Mouse (Mus musculus) small intestine, adult 2 months (tissue): ENCODE results near the gene Gm10563. TPM values are rescaled to one million over a fixed set of nuclear protein-coding genes. Genes with fewer than 3 reads are reported as not detected.

Experiments
- H3K27ac ChIP-seq: fragments of 200-500 bp; 2 replicates; pipeline ENCODE4 v1.5.1; 2012; ENCODE audit warnings: low read depth, low read length, control low read depth, inconsistent platforms; ENCODE audit not compliant: insufficient read depth
- H3K27me3 ChIP-seq: fragments of 200-500 bp; 2 replicates; pipeline ENCODE4 v1.6.1; 2012; ENCODE audit warnings: mild to moderate bottlenecking, moderate library complexity, low read length, inconsistent platforms; ENCODE audit not compliant: control insufficient read depth, insufficient read depth
- H3K36me3 ChIP-seq: fragments of 200-500 bp; 2 replicates; pipeline ENCODE4 v1.6.1; 2012; ENCODE audit warnings: mild to moderate bottlenecking, low read length, control low read depth, inconsistent platforms; ENCODE audit not compliant: control insufficient read depth, insufficient read depth
- H3K4me1 ChIP-seq: fragments of 200-500 bp; 2 replicates; pipeline ENCODE4 v1.6.1; 2012; ENCODE audit warnings: low read length, inconsistent platforms, mixed read lengths; ENCODE audit not compliant: control insufficient read depth, insufficient read depth, insufficient read length
- H3K4me3 ChIP-seq: fragments of 200-500 bp; 2 replicates; pipeline ENCODE4 v1.5.1; 2012; ENCODE audit warnings: low read depth, mild to moderate bottlenecking, control low read depth, inconsistent platforms, low read length, moderate library complexity
- CTCF ChIP-seq: fragments of 200-500 bp; IDR thresholded peaks from 2 replicates; pipeline ENCODE4 v1.5.1; 2012; ENCODE audit warnings: low read depth, mild to moderate bottlenecking, control low read depth, inconsistent platforms, low read length, moderate library complexity, mixed read lengths; ENCODE audit not compliant: insufficient replicate concordance, insufficient read length; ENCODE audit errors: extremely low read depth
- POLR2A ChIP-seq: fragments of 200-500 bp; IDR thresholded peaks from 2 replicates; pipeline ENCODE4 v1.6.1; 2012; ENCODE audit warnings: low read depth, mild to moderate bottlenecking, control low read depth, inconsistent platforms, low read length, moderate library complexity
- WGBS: fragments of 180-500 bp; shearing (Covaris S2); methylation state at CpG from one replicate; pipeline ENCODE4 v1.1.7; 2018; 5-methylcytosine and 5-hydroxymethylcytosine counted together
- polyA plus RNA-seq: library from polyadenylated mRNA; depleted of rRNA; stranded (reverse); fragments of >200 nt; gene quantifications from 2 replicates; pipeline ENCODE4 v1.2.3, GENCODE M21; 2012

Gene Gm10563
- polyA plus RNA-seq, 1 experiment: not detected

GRCm38 (mm10) chr4:155591012-155591719 is 54.0 kb downstream of the Gm10563 start:
- WGBS: 56% methylated on average over 7 of the region's 7 CpGs
- no peak overlapping the region for H3K27ac ChIP-seq
- no peak overlapping the region for H3K4me3 ChIP-seq
- TF ChIP-seq CTCF: no peak
- TF ChIP-seq POLR2A: no peak
- H3K36me3 ChIP-seq: peaks cover 45% of the 10 kb centered on the region
- H3K27me3 ChIP-seq: no peaks in the 10 kb centered on the region
- no peaks in the 10 kb centered on the region for H3K4me1 ChIP-seq

GRCm38 (mm10) chr4:155589356-155589755 is 55.9 kb downstream of the Gm10563 start:
- Histone ChIP-seq H3K4me3 (no peak overlapping the region), H3K36me3 (peaks cover 62% of the 10 kb centered on the region)
- 93% methylated on average over 5 of the region's 5 CpGs for WGBS

GRCm38 (mm10) chr4:155582279-155582905 is 62.8 kb downstream of the Gm10563 start:
- Histone ChIP-seq H3K27me3 (no peaks in the 10 kb centered on the region), H3K36me3 (peaks cover 69% of the 10 kb centered on the region), H3K27ac (peak overlapping the region; percentile 46), H3K4me1 (peaks cover 8% of the 10 kb centered on the region), H3K4me3 (no peak overlapping the region)
- WGBS: 39% methylated on average over 6 of the region's 6 CpGs
- TF ChIP-seq CTCF (0 out of 2 replicates have a peak, but pooled peaks have one; percentile 17), POLR2A (no peak)

More at GRCm38 (mm10) chr4:155589356-155589755, 55.9 kb downstream of the Gm10563 start:
- Histone ChIP-seq H3K27ac (no peak overlapping the region), H3K4me1 (no peaks in the 10 kb centered on the region), H3K27me3 (no peaks in the 10 kb centered on the region)
- no peak for TF ChIP-seq POLR2A
- no peak for TF ChIP-seq CTCF

GRCm38 (mm10) chr4:155580420-155580819 is 64.8 kb downstream of the Gm10563 start:
- 28% methylated on average over 1 of the region's 1 CpGs for WGBS

GRCm38 (mm10) chr4:155578336-155579125 is 66.7 kb downstream of the Gm10563 start:
- no peak for TF ChIP-seq CTCF
- no peak for TF ChIP-seq POLR2A
- Histone ChIP-seq H3K4me3 (no peak overlapping the region), H3K36me3 (peaks cover 37% of the 10 kb centered on the region), H3K27ac (no peak overlapping the region), H3K4me1 (peaks cover 13% of the 10 kb centered on the region), H3K27me3 (no peaks in the 10 kb centered on the region)
- WGBS: 81% methylated on average over 7 of the region's 7 CpGs

More at GRCm38 (mm10) chr4:155580420-155580819, 64.8 kb downstream of the Gm10563 start:
- Histone ChIP-seq H3K27ac (no peak overlapping the region), H3K4me1 (peaks cover 8% of the 10 kb centered on the region), H3K27me3 (no peaks in the 10 kb centered on the region), H3K4me3 (no peak overlapping the region), H3K36me3 (peaks cover 55% of the 10 kb centered on the region)
- TF ChIP-seq POLR2A (no peak), CTCF (peak; percentile 88; the same call in 1 of the 2 replicates)

GRCm38 (mm10) chr4:155577741-155578140 is 67.5 kb downstream of the Gm10563 start:
- no peak overlapping the region for H3K27ac ChIP-seq
- H3K36me3 ChIP-seq: peaks cover 32% of the 10 kb centered on the region
- no peak for TF ChIP-seq POLR2A
- no peak for TF ChIP-seq CTCF
- no peak overlapping the region for H3K4me3 ChIP-seq
- H3K27me3 ChIP-seq: no peaks in the 10 kb centered on the region
- WGBS: 78% methylated on average over 5 of the region's 5 CpGs
- peaks cover 16% of the 10 kb centered on the region for H3K4me1 ChIP-seq

GRCm38 (mm10) chr4:155577132-155577531 is 68.1 kb downstream of the Gm10563 start:
- no peaks in the 10 kb centered on the region for H3K27me3 ChIP-seq
- peaks cover 30% of the 10 kb centered on the region for H3K36me3 ChIP-seq
- no peak overlapping the region for H3K27ac ChIP-seq
- H3K4me1 ChIP-seq: peaks cover 13% of the 10 kb centered on the region; the same call in 1 of the 2 replicates
- TF ChIP-seq CTCF (no peak), POLR2A (no peak)
- WGBS: 88% methylated on average over 9 of the region's 9 CpGs
- no peak overlapping the region for H3K4me3 ChIP-seq
